Mouse (Mus musculus) G1E (cell line): ENCODE data around the gene Rinl.

ENCODE experiments used
- CTCF ChIP-seq: IDR thresholded peaks from 2 replicates; pipeline ENCODE4 v1.5.1; 2012; ENCODE audit warnings: low read depth, low read length, inconsistent platforms, mixed read lengths
- POLR2AphosphoS5 ChIP-seq: IDR thresholded peaks from 2 replicates; pipeline ENCODE4 v1.6.1; 2012; ENCODE audit warnings: low read depth, low read length, inconsistent platforms; ENCODE audit not compliant: insufficient replicate concordance
- TAL1 ChIP-seq: conservative IDR thresholded peaks from 2 replicates; pipeline ENCODE4 v1.6.1; 2012; ENCODE audit warnings: low read depth, low read length, inconsistent platforms, mixed read lengths

DNA sequence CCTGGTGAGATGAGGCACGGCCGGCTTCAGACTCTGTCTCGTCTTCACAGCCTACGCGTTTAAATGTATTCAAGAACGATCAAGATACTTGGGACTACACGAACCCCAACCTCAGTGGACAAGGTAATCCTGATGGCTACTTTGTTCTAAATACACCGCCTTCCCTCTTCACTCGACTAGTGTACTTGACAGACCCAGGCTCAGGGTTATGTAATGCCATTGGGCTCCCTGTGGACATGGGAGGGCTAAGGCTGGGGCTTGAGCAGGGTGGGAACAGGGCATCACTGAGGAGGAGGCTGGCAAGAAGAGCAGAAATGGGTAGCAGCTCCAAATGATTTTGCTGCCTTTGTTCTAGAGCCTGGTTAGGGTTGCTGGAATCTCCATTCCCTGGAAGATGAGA lies 26.5 kb downstream of the Rinl start:
- TF ChIP-seq TAL1 (no peak), CTCF (no peak), POLR2AphosphoS5 (no peak)
